Mouse (Mus musculus) hindbrain, embryonic 16.5 days (tissue): Measurements from ENCODE around the gene Pard3. TPM values are rescaled to one million over a fixed set of nuclear protein-coding genes. Genes with fewer than 3 reads are reported as not detected.
A peak's percentile ranks its signal among the peaks of the same experiment; 100 is the strongest.

Experiments used
- ATAC-seq: fragments of 200-750 bp; cut with Nextera tagmentation; 2 replicates; pipeline ENCODE4 v1.8.0; 2017; ENCODE audit warnings: moderate TSS enrichment, moderate library complexity
- H3K27ac ChIP-seq: fragments of 300-500 bp; sonication (generic); 2 replicates; pipeline ENCODE4 v1.5.1; 2014; ENCODE audit warnings: low read depth, mild to moderate bottlenecking, control low read depth, low read length, moderate library complexity
- H3K27me3 ChIP-seq: fragments of 300-500 bp; sonication (generic); replicated peaks from 2 replicates; pipeline ENCODE4 v1.6.1; 2014; ENCODE audit warnings: low read length; ENCODE audit not compliant: control insufficient read depth, insufficient read depth
- H3K36me3 ChIP-seq: fragments of 300-500 bp; sonication (generic); 2 replicates; pipeline ENCODE4 v1.6.1; 2014; ENCODE audit warnings: mild to moderate bottlenecking, low read length, moderate library complexity, mixed read lengths; ENCODE audit not compliant: control insufficient read depth, insufficient read depth
- H3K4me1 ChIP-seq: fragments of 300-500 bp; sonication (generic); 2 replicates; pipeline ENCODE4 v1.6.1; 2014; ENCODE audit warnings: low read depth, low read length; ENCODE audit not compliant: control insufficient read depth, insufficient read depth
- H3K4me2 ChIP-seq: fragments of 300-500 bp; sonication (generic); 2 replicates; pipeline ENCODE4 v1.6.1; 2014; ENCODE audit warnings: mild to moderate bottlenecking, low read length, control low read depth, moderate library complexity
- H3K4me3 ChIP-seq: fragments of 300-500 bp; sonication (generic); 2 replicates; pipeline ENCODE4 v1.5.1; 2014; ENCODE audit warnings: mild to moderate bottlenecking, low read length, control low read depth, moderate library complexity
- H3K9ac ChIP-seq: fragments of 300-500 bp; sonication (generic); 2 replicates; pipeline ENCODE4 v1.6.1; 2014; ENCODE audit warnings: low read depth, mild to moderate bottlenecking, control low read depth, low read length, moderate library complexity
- H3K9me3 ChIP-seq: fragments of 300-500 bp; sonication (generic); 2 replicates; pipeline ENCODE4 v1.6.1; 2014; ENCODE audit warnings: mild to moderate bottlenecking, low read length, moderate library complexity; ENCODE audit not compliant: control insufficient read depth
- WGBS: fragments of 180-500 bp; shearing (Covaris S2); extraction: QIAGEN DNeasy Blood & Tissue Kit; methylation state at CpG from one replicate; pipeline ENCODE4 v1.1.7; 2014; 5-methylcytosine and 5-hydroxymethylcytosine counted together
- polyA plus RNA-seq: library from polyadenylated mRNA; unstranded; fragments of >200 nt; fragmentation: Nextera tagmentation; extraction: Ambion mirVana; gene quantifications from 2 replicates; pipeline ENCODE4 v1.2.1, GENCODE M21; 2015

Gene Pard3
- polyA plus RNA-seq, 1 experiment from 2014 or later, result 12.1 TPM

DNA sequence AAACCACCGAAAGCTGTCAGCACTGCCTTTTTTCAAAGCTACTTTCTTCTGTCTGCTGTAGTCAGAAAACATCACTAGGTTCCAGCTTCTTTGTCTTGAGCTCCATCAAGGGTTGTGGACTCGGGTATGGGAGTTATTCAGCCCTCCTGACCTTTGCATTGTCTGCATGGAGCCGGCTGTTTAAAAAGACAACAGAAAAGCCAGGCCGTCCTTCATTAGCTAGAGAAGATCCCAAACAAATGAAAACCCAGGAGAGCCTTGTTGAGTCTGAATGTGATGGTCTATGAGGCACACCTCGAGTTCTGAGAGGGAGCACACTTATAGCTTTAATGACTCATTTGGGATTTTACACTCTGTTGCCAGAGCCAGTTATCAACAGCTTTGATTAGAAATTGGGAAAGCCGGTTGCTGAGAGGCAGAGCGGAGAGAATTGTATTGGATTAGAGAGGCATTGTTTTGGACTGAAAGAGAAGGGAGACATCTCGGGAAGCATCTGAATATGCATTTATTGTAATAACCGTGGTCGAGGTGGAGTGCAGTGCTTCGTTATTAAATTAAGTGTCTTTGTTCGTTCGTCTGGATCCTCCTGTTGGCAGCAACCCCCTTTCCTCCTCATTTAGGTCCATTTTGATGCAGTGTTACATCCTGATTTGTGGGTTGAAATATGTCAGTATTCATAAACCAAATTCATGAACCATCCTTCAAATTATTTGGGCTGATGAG, 435.5 kb downstream of the Pard3 start:
- H3K27me3 ChIP-seq, result no peaks in the 10 kb centered on the region
- no peak overlapping the region for H3K4me3 ChIP-seq
- no peak overlapping the region; the same call in 1 of the 2 replicates for H3K27ac ChIP-seq
- H3K4me2 ChIP-seq, result no peak overlapping the region
- no peaks in the 10 kb centered on the region for H3K9me3 ChIP-seq
- H3K9ac ChIP-seq, result no peak overlapping the region
- peaks cover 15% of the 10 kb centered on the region for H3K4me1 ChIP-seq
- WGBS, result 17% methylated on average over 13 of the region's 13 CpGs
- ATAC-seq, result no peak
- H3K36me3 ChIP-seq, result no peaks in the 10 kb centered on the region

- peak overlapping the region; percentile 19 for H3K4me2 ChIP-seq
- H3K4me3 ChIP-seq, result no peak overlapping the region
- H3K27ac ChIP-seq, result 0 out of 2 replicates have a peak overlapping the region, but pooled peaks have one; percentile 39
- ATAC-seq, result no peak
- H3K36me3 ChIP-seq, result no peaks in the 10 kb centered on the region
- no peak overlapping the region for H3K9ac ChIP-seq
- no peaks in the 10 kb centered on the region for H3K27me3 ChIP-seq
- peaks cover 15% of the 10 kb centered on the region for H3K4me1 ChIP-seq
- WGBS, result 46% methylated on average over 13 of the region's 13 CpGs
- H3K9me3 ChIP-seq, result no peaks in the 10 kb centered on the region
These were observed 436.0 kb downstream of the Pard3 start for GRCm38 (mm10) chr8:127499720-127500114.

DNA sequence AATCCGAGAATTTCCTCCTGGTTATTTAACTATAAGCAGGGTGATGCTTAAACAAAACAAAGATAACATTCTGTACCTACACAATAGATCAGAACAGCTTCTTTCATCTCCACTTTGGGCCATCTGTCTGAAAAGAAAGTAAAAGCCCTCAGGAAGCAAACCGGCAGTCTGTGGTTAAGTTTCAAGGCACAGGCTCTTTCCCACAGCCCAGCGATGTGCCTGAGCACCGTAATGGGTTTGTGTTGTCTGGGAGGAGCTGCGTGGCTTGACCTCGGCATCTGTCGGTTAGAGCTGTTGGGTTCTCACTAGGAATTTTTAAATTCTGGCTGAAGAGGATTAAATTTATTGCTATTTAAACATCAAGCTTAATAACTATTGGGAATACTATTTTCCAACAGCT, 436.5 kb downstream of the Pard3 start:
- 0 out of 2 replicates have a peak, but pooled peaks have one; percentile 34 for ATAC-seq
- WGBS, result 16% methylated on average over 7 of the region's 7 CpGs

DNA sequence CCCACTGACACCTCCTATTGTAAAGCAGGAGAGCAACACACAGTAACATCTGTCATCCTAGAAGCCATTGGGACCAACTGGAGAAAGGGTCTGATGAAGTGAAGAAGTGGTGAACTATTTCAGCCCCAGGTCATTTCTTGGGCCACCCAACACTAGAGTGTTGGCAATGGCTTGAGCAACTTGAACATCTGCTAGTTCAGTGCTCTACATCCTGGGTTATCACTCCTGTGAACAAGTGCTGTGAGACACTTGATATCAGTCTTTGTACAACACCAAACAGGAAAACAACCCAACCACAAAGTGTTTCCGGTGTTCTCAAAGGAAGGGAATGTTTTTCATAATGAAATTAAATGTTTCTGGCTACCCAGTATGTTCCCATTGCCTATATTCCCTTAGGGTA, 438.1 kb downstream of the Pard3 start:
- Histone ChIP-seq H3K27me3 (no peaks in the 10 kb centered on the region), H3K9ac (no peak overlapping the region), H3K9me3 (no peaks in the 10 kb centered on the region), H3K4me2 (no peak overlapping the region), H3K4me1 (peaks cover 15% of the 10 kb centered on the region), H3K36me3 (no peaks in the 10 kb centered on the region), H3K27ac (no peak overlapping the region), H3K4me3 (no peak overlapping the region)
- WGBS, result 87% methylated on average over 1 of the region's 1 CpGs
- no peak for ATAC-seq

More for the DNA sequence above, 436.5 kb downstream of the Pard3 start:
- H3K4me2 ChIP-seq, result peak overlapping the region; percentile 19
- H3K36me3 ChIP-seq, result no peaks in the 10 kb centered on the region
- peaks cover 15% of the 10 kb centered on the region for H3K4me1 ChIP-seq
- no peaks in the 10 kb centered on the region for H3K27me3 ChIP-seq
- no peaks in the 10 kb centered on the region for H3K9me3 ChIP-seq
- H3K4me3 ChIP-seq, result no peak overlapping the region
- no peak overlapping the region for H3K9ac ChIP-seq
- no peak overlapping the region for H3K27ac ChIP-seq

DNA sequence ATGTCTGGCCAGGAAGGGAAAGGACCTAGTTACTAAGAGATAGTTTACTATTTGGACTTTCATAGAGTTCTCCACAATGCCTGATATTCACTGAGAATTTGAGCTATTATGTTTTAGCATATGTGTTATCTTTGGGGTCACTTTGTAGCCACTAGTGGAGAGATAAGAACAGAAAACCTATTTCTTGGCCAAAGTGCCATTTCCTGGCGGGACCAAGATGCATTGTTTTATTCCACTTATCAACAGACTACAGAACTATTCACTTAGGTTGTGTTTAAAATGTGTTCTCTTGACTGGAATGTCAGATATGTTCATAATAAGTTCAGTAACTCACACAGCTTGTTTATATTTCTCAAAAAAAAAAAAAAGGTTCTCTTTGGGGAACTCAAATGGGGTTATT, 441.6 kb downstream of the Pard3 start:
- no peak overlapping the region for H3K9ac ChIP-seq
- peaks cover 5% of the 10 kb centered on the region for H3K4me1 ChIP-seq
- H3K4me2 ChIP-seq, result no peak overlapping the region
- no peaks in the 10 kb centered on the region for H3K27me3 ChIP-seq
- ATAC-seq, result no peak
- WGBS, result 90% methylated on average over 1 of the region's 1 CpGs
- no peaks in the 10 kb centered on the region for H3K36me3 ChIP-seq
- no peaks in the 10 kb centered on the region for H3K9me3 ChIP-seq
- no peak overlapping the region for H3K4me3 ChIP-seq
- H3K27ac ChIP-seq, result no peak overlapping the region

- H3K4me3 ChIP-seq, result no peak overlapping the region
- H3K9me3 ChIP-seq, result no peaks in the 10 kb centered on the region
- 100% methylated on average over 1 of the region's 1 CpGs for WGBS
- H3K4me1 ChIP-seq, result no peaks in the 10 kb centered on the region
- H3K27ac ChIP-seq, result no peak overlapping the region
- no peaks in the 10 kb centered on the region for H3K27me3 ChIP-seq
- no peak overlapping the region for H3K9ac ChIP-seq
- no peak overlapping the region for H3K4me2 ChIP-seq
- no peak for ATAC-seq
- H3K36me3 ChIP-seq, result no peaks in the 10 kb centered on the region
These were observed 442.6 kb downstream of the Pard3 start for GRCm38 (mm10) chr8:127506336-127506735.

DNA sequence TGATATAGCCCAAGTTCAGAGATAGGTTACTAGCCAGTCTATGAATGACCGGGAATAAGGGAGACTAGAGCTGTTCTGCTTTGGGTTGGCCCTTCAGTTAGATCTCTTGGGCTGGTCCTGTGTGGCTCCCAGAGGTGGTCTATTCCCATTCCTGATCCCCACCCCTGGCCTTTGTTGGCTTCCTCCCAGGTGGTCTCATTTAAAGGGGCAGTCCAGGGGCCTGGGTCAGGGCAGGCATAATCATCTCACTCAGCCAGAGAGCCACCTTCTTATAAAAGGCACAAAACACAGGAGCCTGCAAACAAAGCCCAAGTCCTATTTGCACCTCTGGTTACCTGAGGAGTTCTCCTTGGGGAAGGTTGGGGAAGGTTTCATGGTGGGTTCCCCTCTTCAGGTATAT, 447.6 kb downstream of the Pard3 start:
- H3K27me3 ChIP-seq, result no peaks in the 10 kb centered on the region
- no peak for ATAC-seq
- H3K9ac ChIP-seq, result no peak overlapping the region
- no peaks in the 10 kb centered on the region for H3K9me3 ChIP-seq
- no peaks in the 10 kb centered on the region for H3K36me3 ChIP-seq
- 96% methylated on average over 1 of the region's 1 CpGs for WGBS
- H3K4me2 ChIP-seq, result no peak overlapping the region
- no peak overlapping the region for H3K4me3 ChIP-seq
- H3K27ac ChIP-seq, result no peak overlapping the region
- H3K4me1 ChIP-seq, result no peaks in the 10 kb centered on the region

- Histone ChIP-seq H3K9me3 (no peaks in the 10 kb centered on the region), H3K27ac (no peak overlapping the region), H3K4me2 (no peak overlapping the region), H3K4me1 (no peaks in the 10 kb centered on the region), H3K9ac (no peak overlapping the region), H3K27me3 (no peaks in the 10 kb centered on the region), H3K36me3 (no peaks in the 10 kb centered on the region), H3K4me3 (no peak overlapping the region)
- WGBS, result 48% methylated on average over 1 of the region's 1 CpGs
- ATAC-seq, result no peak
These were observed 448.4 kb downstream of the Pard3 start for GRCm38 (mm10) chr8:127512001-127512573.

- ATAC-seq, result no peak
- H3K27me3 ChIP-seq, result no peaks in the 10 kb centered on the region
- no peak overlapping the region for H3K4me3 ChIP-seq
- 51% methylated on average over 4 of the region's 4 CpGs for WGBS
- no peaks in the 10 kb centered on the region for H3K4me1 ChIP-seq
- no peaks in the 10 kb centered on the region for H3K36me3 ChIP-seq
- no peak overlapping the region for H3K9ac ChIP-seq
- no peaks in the 10 kb centered on the region for H3K9me3 ChIP-seq
- no peak overlapping the region for H3K4me2 ChIP-seq
- no peak overlapping the region for H3K27ac ChIP-seq
These were observed 448.9 kb downstream of the Pard3 start for GRCm38 (mm10) chr8:127512580-127512979.
